Mouse (Mus musculus): ENCODE measurements around the gene Nfatc4. TPM values are rescaled to one million over a fixed set of nuclear protein-coding genes. Genes with fewer than 3 reads are reported as not detected.

Nfatc4 gene
- total RNA-seq, 2 experiments from 2014 or later: 19.2 to 26.0 TPM

GRCm38 (mm10) chr14:55853621-55854285 lies 30.8 kb downstream of the Nfatc4 start, which contains the start of gene Nynrin:
Nynrin (plus strand) TSS chr14:55854010.
- DNase-seq: peak; percentile 65 to 80

DNA sequence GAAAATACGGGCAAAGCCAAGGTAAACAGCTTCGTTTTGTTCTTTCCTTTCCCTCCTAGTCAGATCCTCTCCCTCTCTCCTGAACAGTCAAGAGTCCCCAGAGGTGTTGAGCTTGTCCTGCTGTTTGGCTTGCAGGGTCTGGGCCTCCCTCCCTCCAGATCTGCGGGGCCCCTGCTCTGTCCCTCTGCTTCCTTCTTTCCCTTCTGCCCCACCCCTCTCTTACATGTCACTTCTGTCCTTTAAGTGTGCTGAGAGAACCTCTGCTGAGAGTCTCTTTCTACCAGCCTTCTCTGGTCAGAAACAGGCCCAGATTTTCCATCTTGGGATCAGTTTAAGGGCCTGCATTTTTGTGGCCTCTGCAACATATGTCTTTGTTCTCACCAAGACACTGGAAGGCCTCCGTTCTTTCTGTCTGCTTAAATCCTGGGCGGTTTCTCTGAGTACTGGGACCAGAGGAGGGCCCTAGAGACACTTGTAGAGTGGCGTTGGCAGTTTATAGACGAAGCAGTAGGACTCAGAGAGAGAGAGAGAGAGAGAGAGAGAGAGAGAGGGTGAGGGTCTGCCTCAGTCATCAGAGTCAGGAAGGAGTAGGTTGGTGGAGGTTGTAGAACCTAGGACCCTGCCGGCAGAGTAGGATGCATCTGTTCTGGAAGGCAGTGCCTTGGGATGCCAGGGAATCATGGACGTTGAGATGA lies 31.6 kb downstream of the Nfatc4 start:
- DNase-seq: no peak

- DNase-seq: peak in 1 of 2 experiments; percentile 50
Observed at GRCm38 (mm10) chr14:55855101-55855561, 32.2 kb downstream of the Nfatc4 start.

GRCm38 (mm10) chr14:55857588-55857987 lies 34.6 kb downstream of the Nfatc4 start:
- DNase-seq: no peak

DNA sequence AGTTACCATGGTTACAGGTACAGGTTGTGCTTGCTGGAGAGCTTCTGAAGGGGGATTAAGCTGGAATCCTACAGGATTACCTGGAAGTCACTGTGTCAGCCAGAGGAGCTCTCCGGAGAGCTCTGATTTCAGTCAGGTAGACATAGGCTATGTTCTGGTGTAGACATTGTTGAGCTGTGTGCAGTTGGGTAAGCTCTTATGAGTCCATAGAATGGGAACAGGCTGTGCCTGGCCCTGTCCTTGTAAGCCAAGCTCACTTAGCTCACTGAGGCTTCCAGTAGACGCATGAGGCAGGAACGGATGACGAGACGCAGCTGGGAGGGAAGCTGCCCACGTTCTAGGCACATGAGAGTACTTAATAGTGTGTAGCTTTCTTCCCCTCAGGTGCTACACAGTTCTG lies 39.2 kb downstream of the Nfatc4 start:
- DNase-seq: no peak

DNA sequence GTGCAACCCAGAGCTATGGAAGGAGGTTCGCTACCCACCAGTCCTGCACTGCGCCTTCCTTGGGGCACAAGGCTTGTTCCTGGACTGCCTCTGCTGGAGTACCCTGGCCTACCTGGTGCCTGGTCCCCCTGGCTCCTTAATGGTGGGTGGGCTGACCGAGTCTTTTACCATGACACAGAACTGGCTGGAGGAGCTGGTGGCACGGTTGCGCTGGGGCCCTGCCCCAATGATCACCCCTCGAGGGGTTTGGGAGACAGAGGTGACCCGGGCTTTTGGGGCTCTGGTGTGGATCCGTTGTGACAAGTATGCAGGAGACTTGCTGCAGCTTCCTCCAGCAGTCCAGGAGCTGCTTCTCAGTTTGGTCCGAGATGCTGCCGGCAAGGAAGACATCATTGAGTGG lies 40.0 kb downstream of the Nfatc4 start:
- DNase-seq: no peak

DNA sequence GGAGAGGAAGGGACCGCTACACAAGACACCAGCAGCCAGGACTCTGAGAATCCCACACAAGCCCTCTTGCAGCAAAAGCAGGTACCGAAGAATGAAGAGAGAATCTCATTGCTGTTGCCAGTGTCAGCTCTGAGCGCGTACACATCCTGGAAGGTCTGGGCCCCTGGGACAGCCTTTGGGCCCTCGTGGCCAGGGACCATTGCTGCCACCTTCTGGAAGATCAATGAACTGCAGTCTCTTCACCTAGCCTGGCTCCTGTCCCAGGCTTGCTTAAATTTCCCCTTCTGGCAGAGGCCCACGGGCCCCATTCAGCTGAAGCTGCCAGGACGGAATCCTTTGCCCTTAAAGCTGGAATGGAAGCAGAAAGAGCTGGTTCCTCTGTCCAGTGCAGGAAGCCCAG lies 40.8 kb downstream of the Nfatc4 start:
- peak; percentile 73 to 83 for DNase-seq

DNA sequence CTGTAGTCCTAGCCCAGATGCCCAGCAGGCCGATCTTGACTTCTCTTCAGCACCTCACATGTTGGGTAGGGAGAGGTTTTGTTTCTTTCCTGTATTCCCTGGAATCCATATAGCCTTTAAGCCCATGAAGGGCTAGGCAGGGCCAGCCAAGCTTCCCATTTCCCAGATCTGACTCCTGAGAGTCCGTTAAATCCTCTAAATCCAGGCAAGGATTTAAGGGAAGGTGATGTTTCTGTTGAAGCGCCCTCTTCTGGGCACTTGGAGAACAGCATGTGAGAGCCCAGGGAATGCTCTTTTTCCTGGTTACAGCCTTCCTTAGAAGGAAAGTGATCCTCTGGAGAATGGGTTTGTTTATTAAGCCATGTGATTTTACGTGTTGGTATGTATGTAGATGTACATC lies 44.0 kb downstream of the Nfatc4 start:
- DNase-seq: peak; percentile 50 to 66

DNA sequence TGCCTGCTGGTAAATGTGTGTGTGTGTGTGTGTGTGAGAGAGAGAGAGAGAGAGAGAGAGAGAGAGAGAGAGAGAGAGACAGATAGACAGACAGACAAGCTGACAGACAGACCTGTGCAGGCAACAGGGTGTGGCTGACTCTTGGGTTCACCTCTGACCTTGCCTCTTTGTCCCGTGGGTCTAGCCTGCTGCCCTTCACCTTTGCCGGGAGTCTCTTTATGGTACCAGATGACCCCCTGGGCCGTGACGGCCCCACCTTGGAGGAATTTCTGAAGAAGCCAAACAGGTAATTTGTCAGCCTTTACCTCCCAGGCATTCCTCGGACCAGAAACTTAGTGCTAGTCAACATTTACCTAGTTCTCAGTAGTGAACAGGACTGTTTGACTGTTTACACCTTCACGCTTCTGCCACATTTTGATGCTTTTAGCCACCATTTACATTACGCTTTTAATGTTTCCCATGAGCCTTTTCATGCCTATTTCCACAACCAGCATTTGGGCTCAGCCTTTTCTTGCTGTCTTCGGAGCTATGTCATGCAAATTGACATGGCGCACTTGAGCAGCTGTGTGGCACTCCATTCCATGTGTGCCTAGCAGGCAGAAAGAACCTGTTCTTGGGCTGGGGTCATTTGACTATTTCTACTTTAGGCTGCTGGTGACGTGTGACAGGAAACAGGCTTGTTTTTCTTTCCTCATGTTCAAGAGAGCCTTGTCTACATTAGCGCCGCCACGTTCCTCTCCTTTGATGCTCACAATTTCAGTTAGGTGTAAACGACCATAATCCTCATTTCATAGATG lies 45.5 kb downstream of the Nfatc4 start:
- DNase-seq: no peak

GRCm38 (mm10) chr14:55869538-55869937 lies 46.6 kb downstream of the Nfatc4 start:
- no peak for DNase-seq

GRCm38 (mm10) chr14:55872039-55872438 lies 49.1 kb downstream of the Nfatc4 start:
- no peak for DNase-seq

DNA sequence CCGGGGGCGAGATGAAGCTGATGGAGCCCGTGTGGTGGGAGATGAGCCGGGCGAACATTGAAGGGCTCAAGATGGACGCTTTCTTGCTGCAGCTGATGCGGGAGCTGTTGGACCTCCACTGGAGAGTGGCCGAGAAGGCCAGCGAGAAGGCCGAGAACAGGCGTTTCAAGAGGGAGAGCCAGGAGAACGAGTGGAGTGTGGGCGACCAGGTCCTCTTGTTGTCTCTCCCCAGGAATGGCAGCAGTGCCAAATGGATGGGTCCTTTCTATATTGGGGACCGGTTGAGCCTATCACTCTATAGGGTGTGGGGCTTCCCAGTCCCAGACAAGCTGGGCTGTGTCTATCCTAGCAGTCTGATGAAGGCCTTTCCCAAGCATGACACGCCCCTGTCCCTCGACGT lies 49.6 kb downstream of the Nfatc4 start:
- DNase-seq: no peak

GRCm38 (mm10) chr14:55873242-55873713 lies 50.3 kb downstream of the Nfatc4 start:
- DNase-seq: no peak

GRCm38 (mm10) chr14:55873714-55874683 lies 51.1 kb downstream of the Nfatc4 start:
- peak; percentile 79 to 83 for DNase-seq

GRCm38 (mm10) chr14:55877469-55878315 lies 54.7 kb downstream of the Nfatc4 start:
- no peak for DNase-seq

- DNase-seq: no peak
Observed at GRCm38 (mm10) chr14:55878316-55878940, 55.5 kb downstream of the Nfatc4 start.

- DNase-seq: peak; percentile 80 to 88
Observed at GRCm38 (mm10) chr14:55879623-55880022, 56.7 kb downstream of the Nfatc4 start.

DNA sequence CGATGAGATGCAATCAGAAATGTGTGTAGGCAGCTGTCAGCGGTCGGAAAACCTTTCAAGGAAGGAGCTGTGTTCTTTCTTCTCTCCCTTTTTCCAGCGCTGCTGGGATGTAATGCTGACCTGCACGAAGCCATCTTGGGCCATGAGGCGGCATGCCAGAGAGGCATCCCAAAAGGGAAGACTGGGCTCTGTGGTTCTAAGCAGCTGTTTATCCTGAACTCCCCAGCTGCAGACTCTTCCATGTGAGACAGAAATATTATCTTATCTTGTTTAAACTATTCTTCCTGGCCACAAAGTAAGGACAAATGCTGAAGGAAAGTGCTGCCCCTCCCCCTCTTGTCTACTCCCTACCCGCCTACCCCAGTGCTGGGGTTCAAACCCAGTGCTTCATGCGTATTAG lies 58.0 kb downstream of the Nfatc4 start:
- no peak for DNase-seq

DNA sequence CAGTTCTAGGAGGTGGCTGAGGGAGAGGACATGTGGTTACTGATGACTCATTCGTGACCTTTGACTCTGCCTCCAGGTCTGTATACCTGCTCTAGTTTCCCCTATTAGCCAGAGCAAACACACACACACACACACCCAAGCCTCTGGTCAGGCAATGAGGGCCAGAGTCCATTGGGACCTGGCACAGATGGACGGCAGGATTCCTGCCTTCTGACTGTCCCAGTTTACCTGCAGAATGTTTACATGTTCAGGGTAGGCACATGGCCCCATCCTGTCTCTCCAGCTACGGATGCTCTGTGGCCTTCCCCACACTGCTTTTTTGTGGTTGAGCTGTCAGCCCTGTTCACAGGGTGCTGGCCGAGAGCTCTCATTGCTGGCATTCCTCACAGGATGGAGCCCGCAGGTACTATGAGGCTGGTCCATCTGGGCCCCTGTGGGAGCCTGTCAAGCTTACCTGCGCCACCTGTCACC lies 59.3 kb downstream of the Nfatc4 start:
- DNase-seq: no peak

- no peak for DNase-seq
Observed at GRCm38 (mm10) chr14:55883149-55883661, 60.3 kb downstream of the Nfatc4 start.

All from adrenal gland, postnatal 36 days (tissue).